Mouse (Mus musculus): ENCODE data around the gene Cmbl. TPM values are rescaled to one million over a fixed set of nuclear protein-coding genes. Genes with fewer than 3 reads are reported as not detected.

Gene Cmbl
- total and polyA plus RNA-seq, 2 experiments, result 374 to 434 TPM

GRCm38 (mm10) chr15:31532331-31533021 lies 32.7 kb upstream of the Cmbl start:
- H3K36me3 ChIP-seq (ENCODE audit: control insufficient read depth, insufficient read depth, low read length), result no peaks in the 10 kb centered on the region
- peaks cover 15% of the 10 kb centered on the region for H3K4me1 ChIP-seq (ENCODE audit: control insufficient read depth, insufficient read depth, low read length)
- H3K27ac ChIP-seq (replicated peaks; ENCODE audit: insufficient read depth, low read depth, low read length), result no peak overlapping the region
- TF ChIP-seq CTCF (IDR thresholded peaks at IDR 0.05; ENCODE audit: low read depth, low read length) (no peak), POLR2A (IDR thresholded peaks at IDR 0.05; ENCODE audit: extremely low read depth, insufficient read depth, low read length) (no peak)
- no peak overlapping the region for H3K9ac ChIP-seq (ENCODE audit: low read depth, low read length)
- 98% methylated on average over 2 of the region's 2 CpGs for WGBS
- H3K27me3 ChIP-seq (ENCODE audit: control insufficient read depth, insufficient read depth, low read length), result no peaks in the 10 kb centered on the region
- DNase-seq (ENCODE audit: extremely low read depth, low read depth, low spot score), result no peak
- peaks cover 17% of the 10 kb centered on the region; the same call in 1 of the 2 replicates for H3K79me2 ChIP-seq (ENCODE audit: control insufficient read depth, insufficient read depth, low read length)
- H3K4me3 ChIP-seq (ENCODE audit: insufficient read depth, low read depth, low read length), result no peak overlapping the region

GRCm38 (mm10) chr15:31533529-31533928 lies 31.7 kb upstream of the Cmbl start:
- Histone ChIP-seq H3K4me3 (ENCODE audit: insufficient read depth, low read depth, low read length) (no peak overlapping the region), H3K9ac (ENCODE audit: low read depth, low read length) (no peak overlapping the region), H3K79me2 (ENCODE audit: control insufficient read depth, insufficient read depth, low read length) (peaks cover 11% of the 10 kb centered on the region; the same call in 1 of the 2 replicates), H3K36me3 (ENCODE audit: control insufficient read depth, insufficient read depth, low read length) (no peaks in the 10 kb centered on the region), H3K4me1 (ENCODE audit: control insufficient read depth, insufficient read depth, low read length) (peaks cover 8% of the 10 kb centered on the region; the same call in 1 of the 2 replicates), H3K27me3 (ENCODE audit: control insufficient read depth, insufficient read depth, low read length) (no peaks in the 10 kb centered on the region), H3K27ac (replicated peaks; ENCODE audit: insufficient read depth, low read depth, low read length) (no peak overlapping the region)
- WGBS, result 91% methylated on average over 2 of the region's 2 CpGs
- TF ChIP-seq CTCF (IDR thresholded peaks at IDR 0.05; ENCODE audit: low read depth, low read length) (no peak), POLR2A (IDR thresholded peaks at IDR 0.05; ENCODE audit: extremely low read depth, insufficient read depth, low read length) (no peak)
- no peak for DNase-seq (ENCODE audit: extremely low read depth, low read depth, low spot score)

GRCm38 (mm10) chr15:31534421-31535258 lies 30.5 kb upstream of the Cmbl start:
- Histone ChIP-seq H3K27ac (replicated peaks; ENCODE audit: insufficient read depth, low read depth, low read length) (no peak overlapping the region), H3K36me3 (ENCODE audit: control insufficient read depth, insufficient read depth, low read length) (no peaks in the 10 kb centered on the region)
- WGBS, result 93% methylated on average over 7 of the region's 7 CpGs

GRCm38 (mm10) chr15:31535259-31535855 lies 29.8 kb upstream of the Cmbl start:
- Histone ChIP-seq H3K4me1 (ENCODE audit: control insufficient read depth, insufficient read depth, low read length) (peaks cover 10% of the 10 kb centered on the region), H3K27ac (replicated peaks; ENCODE audit: insufficient read depth, low read depth, low read length) (no peak overlapping the region)
- 42% methylated on average over 8 of the region's 8 CpGs for WGBS

More at GRCm38 (mm10) chr15:31534421-31535258, 30.5 kb upstream of the Cmbl start:
- Histone ChIP-seq H3K9ac (ENCODE audit: low read depth, low read length) (no peak overlapping the region), H3K79me2 (ENCODE audit: control insufficient read depth, insufficient read depth, low read length) (peaks cover 6% of the 10 kb centered on the region; the same call in 1 of the 2 replicates), H3K27me3 (ENCODE audit: control insufficient read depth, insufficient read depth, low read length) (no peaks in the 10 kb centered on the region), H3K4me3 (ENCODE audit: insufficient read depth, low read depth, low read length) (no peak overlapping the region), H3K4me1 (ENCODE audit: control insufficient read depth, insufficient read depth, low read length) (peaks cover 6% of the 10 kb centered on the region)
- no peak for DNase-seq (ENCODE audit: extremely low read depth, low read depth, low spot score)
- TF ChIP-seq CTCF (IDR thresholded peaks at IDR 0.05; ENCODE audit: low read depth, low read length), result no peak
- no peak for TF ChIP-seq POLR2A (IDR thresholded peaks at IDR 0.05; ENCODE audit: extremely low read depth, insufficient read depth, low read length)

GRCm38 (mm10) chr15:31536051-31536737 lies 29.0 kb upstream of the Cmbl start:
- 34% methylated on average over 7 of the region's 7 CpGs for WGBS
- no peak for DNase-seq (ENCODE audit: extremely low read depth, low read depth, low spot score)
- TF ChIP-seq CTCF (IDR thresholded peaks at IDR 0.05; ENCODE audit: low read depth, low read length), result no peak
- Histone ChIP-seq H3K4me1 (ENCODE audit: control insufficient read depth, insufficient read depth, low read length) (peaks cover 17% of the 10 kb centered on the region), H3K9ac (ENCODE audit: low read depth, low read length) (no peak overlapping the region), H3K27me3 (ENCODE audit: control insufficient read depth, insufficient read depth, low read length) (no peaks in the 10 kb centered on the region), H3K4me3 (ENCODE audit: insufficient read depth, low read depth, low read length) (no peak overlapping the region), H3K27ac (replicated peaks; ENCODE audit: insufficient read depth, low read depth, low read length) (no peak overlapping the region), H3K79me2 (ENCODE audit: control insufficient read depth, insufficient read depth, low read length) (no peaks in the 10 kb centered on the region), H3K36me3 (ENCODE audit: control insufficient read depth, insufficient read depth, low read length) (no peaks in the 10 kb centered on the region)

More at GRCm38 (mm10) chr15:31535259-31535855, 29.8 kb upstream of the Cmbl start:
- Histone ChIP-seq H3K27me3 (ENCODE audit: control insufficient read depth, insufficient read depth, low read length) (no peaks in the 10 kb centered on the region), H3K9ac (ENCODE audit: low read depth, low read length) (no peak overlapping the region), H3K79me2 (ENCODE audit: control insufficient read depth, insufficient read depth, low read length) (peaks cover 3% of the 10 kb centered on the region; the same call in 1 of the 2 replicates), H3K36me3 (ENCODE audit: control insufficient read depth, insufficient read depth, low read length) (no peaks in the 10 kb centered on the region), H3K4me3 (ENCODE audit: insufficient read depth, low read depth, low read length) (no peak overlapping the region)
- DNase-seq (ENCODE audit: extremely low read depth, low read depth, low spot score), result no peak
- TF ChIP-seq CTCF (IDR thresholded peaks at IDR 0.05; ENCODE audit: low read depth, low read length) (no peak), POLR2A (IDR thresholded peaks at IDR 0.05; ENCODE audit: extremely low read depth, insufficient read depth, low read length) (no peak)
